Mouse (Mus musculus) 3T3-L1 (cell line): Measurements from ENCODE around the gene Mink1.

Source experiments
- DNase-seq: peaks from one replicate; pipeline ENCODE4 v3.0.0-alpha.2; 2015; ENCODE audit warnings: low read depth, low spot score

The Mink1 gene

DNA sequence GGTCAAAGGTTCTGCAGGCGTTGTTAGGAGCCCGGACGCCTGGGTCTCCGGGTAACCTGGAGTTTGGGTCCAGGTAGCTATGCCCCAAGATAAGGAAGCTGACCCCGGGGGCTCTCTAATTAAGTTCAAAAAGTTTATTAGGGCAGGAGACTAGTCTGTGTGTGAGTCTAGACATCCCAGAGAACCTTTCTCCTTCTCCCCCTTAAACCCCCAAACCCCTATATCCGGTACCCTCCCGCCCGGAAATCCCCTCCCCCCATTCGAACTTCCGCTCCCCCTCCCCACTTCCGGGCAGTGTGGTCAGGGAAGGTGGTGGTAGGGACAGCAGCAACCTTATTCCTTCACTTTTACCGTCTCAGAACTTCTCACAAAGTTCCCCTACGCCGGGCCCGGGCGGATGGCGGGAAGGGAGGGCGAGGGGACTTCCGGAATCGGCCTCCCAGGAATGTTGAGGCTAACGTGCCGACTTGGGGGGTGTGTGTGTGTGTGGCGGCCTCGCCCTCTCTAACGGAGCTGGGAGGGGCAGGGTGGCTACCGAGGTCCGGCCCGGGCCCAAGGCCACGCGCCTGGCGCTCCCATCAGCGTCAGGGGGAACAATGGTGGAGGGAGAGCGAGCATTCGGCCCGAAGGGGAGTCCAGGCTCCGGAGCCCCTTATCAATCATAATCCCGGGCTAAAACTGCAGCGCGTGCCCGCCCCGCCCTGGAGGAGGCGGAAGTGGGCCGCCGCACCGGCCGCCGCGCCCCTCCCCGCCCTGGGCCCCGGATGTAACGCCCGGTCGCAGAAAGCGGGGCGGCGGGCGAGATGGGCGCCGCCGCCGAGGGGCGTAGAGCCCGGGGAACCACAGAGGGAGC lies 90.9 kb downstream of the Mink1 start:
- DNase-seq: peak; percentile 66

GRCm38 (mm10) chr11:70654198-70654922 lies 91.7 kb downstream of the Mink1 start, which contains the start of gene Pfn1:
TSS of gene Pfn1 (minus strand) at chr11:70654644.
- peak; percentile 83 for DNase-seq

DNA sequence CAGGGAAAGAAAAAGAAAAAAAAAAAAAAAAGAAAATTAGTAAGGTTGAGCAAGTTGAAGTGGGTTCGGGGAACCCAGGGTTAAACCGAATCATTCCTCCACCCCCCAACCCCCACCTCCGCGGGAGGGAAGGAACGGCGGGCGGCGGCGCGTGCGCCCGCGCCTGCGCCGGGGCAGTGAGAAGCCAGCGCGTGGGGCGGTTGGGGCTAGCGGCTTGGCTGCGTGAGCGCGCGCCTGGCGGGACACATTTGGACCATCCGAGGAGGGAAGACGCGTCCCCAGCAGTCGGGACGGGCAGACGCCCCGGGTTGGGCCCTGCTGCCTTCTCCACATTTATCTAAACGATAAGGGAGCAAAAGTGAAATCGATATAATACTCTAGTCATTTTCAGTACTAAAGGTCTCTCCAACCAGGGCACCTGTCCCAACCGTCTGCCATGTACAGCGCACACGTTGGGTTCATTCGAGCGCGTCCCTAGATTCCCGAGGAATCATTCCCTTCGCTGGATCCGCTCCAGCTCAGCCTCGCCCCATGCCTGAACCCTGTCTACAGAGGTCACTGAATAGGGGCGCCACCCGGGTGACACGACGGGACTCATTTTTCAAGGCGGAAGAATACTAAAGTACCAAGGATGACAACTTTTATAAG lies 92.4 kb downstream of the Mink1 start:
- peak; percentile 81 for DNase-seq

GRCm38 (mm10) chr11:70655571-70656455 lies 93.1 kb downstream of the Mink1 start:
- peak; percentile 77 for DNase-seq

GRCm38 (mm10) chr11:70656456-70656927 lies 93.8 kb downstream of the Mink1 start:
- DNase-seq: peak; percentile 61

DNA sequence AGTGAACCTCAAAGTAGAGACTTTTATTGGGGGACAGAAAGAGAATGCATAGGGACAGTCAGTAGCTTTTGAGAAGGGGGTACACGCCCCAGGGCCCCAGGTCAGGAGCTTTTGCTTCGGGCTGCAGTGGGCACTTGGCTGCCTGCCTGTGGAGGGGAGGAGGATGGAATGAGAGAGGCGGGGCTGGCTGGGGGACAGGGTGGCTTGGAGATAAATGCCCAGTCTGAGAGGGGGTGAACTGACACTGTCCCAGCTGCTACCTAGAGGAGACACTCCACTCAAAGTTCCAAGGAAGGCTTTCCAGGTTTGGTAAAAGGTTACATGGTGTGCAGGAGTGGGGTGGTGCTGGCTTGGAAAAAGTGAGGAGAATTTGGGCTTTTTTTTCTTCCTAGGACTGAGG lies 94.3 kb downstream of the Mink1 start, which contains the start of gene Eno3:
TSS of gene Eno3 (plus strand) at position 239 of the 400 bp plus-strand sequence.
- DNase-seq: peak; percentile 13

DNA sequence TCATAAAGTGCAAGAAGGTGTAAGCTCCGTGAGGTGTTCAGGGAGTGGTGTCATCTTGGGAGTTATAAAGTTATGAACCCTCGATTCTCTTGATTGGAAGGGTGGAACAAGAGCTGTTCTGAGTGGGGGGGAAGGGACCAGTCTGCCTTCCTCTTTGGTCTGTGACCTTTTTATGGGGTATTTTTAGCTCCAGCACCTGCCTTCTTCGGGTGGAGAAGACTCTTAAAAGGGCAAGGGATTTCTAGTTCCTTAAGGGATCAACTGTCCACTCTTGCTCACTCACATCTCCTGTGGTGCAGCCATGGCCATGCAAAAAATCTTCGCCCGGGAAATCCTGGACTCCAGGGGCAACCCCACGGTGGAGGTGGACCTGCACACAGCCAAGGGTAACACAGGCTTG lies 94.9 kb downstream of the Mink1 start:
- no peak for DNase-seq

GRCm38 (mm10) chr11:70657991-70658390 lies 95.3 kb downstream of the Mink1 start:
- no peak for DNase-seq

DNA sequence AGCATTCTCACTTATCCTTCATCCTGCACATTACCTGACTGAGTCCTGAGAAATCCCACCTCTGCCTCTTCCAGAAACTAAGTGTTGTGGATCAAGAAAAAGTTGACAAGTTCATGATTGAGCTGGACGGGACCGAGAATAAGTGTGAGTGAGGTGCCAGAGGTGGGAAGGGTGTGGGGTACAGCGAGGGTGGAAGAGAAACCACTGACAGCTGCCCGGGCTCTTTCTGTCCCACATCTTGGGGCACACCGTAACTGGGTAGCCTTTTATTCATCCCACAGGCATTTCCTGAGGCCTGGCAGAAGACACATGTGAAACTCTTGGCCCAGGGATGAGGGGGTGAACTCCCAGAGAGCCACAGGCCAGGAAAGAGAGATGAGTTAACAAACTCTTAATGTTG lies 95.8 kb downstream of the Mink1 start:
- DNase-seq: peak; percentile 53

GRCm38 (mm10) chr11:70658942-70659341 lies 96.3 kb downstream of the Mink1 start:
- DNase-seq: no peak

DNA sequence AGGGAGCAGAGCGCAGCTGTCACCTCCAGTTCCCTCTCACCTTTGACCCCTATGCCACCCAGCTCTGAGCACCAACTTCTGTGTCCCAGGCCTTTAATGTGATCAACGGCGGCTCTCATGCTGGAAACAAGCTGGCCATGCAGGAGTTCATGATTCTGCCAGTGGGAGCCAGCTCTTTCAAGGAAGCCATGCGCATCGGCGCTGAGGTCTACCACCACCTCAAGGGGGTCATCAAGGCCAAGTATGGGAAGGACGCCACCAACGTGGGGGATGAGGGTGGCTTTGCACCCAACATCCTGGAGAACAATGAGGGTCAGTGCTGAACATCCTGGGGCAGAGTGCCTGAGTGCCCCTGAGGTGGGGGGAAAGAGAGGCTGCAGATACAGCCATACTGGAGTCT lies 97.9 kb downstream of the Mink1 start:
- no peak for DNase-seq

GRCm38 (mm10) chr11:70663101-70663500 lies 100.4 kb downstream of the Mink1 start:
- DNase-seq: no peak

- no peak for DNase-seq
These were observed 101.3 kb downstream of the Mink1 start for GRCm38 (mm10) chr11:70663957-70664356.
